Mouse (Mus musculus) heart, embryonic 13.5 days (tissue): ENCODE results near the gene Isl1. TPM values are rescaled to one million over a fixed set of nuclear protein-coding genes. Genes with fewer than 3 reads are reported as not detected.
A peak's percentile ranks its signal among the peaks of the same experiment; 100 is the strongest.

Source experiments
- ATAC-seq: fragments of 200-750 bp; cut with Nextera tagmentation; 2 replicates; pipeline ENCODE4 v1.8.0; 2017; ENCODE audit warnings: moderate TSS enrichment; ENCODE audit not compliant: insufficient number of reproducible peaks, low FRiP score, low TSS enrichment; ENCODE audit errors: extremely low read depth
- H3K27ac ChIP-seq: fragments of 300-500 bp; sonication (generic); replicated peaks from 2 replicates; pipeline ENCODE4 v1.5.1; 2015; ENCODE audit warnings: moderate library complexity, mild to moderate bottlenecking, inconsistent platforms
- H3K27me3 ChIP-seq: fragments of 300-500 bp; sonication (generic); replicated peaks from 2 replicates; pipeline ENCODE4 v1.6.1; 2015; ENCODE audit warnings: mild to moderate bottlenecking, inconsistent platforms
- H3K36me3 ChIP-seq: fragments of 300-500 bp; sonication (generic); 2 replicates; pipeline ENCODE4 v1.6.1; 2015; ENCODE audit warnings: mild to moderate bottlenecking, inconsistent platforms
- H3K4me1 ChIP-seq: fragments of 300-500 bp; sonication (generic); 2 replicates; pipeline ENCODE4 v1.6.1; 2015; ENCODE audit warnings: inconsistent platforms
- H3K4me2 ChIP-seq: fragments of 300-500 bp; sonication (generic); 2 replicates; pipeline ENCODE4 v1.6.1; 2015; ENCODE audit warnings: inconsistent platforms, mild to moderate bottlenecking, moderate library complexity
- H3K4me3 ChIP-seq: fragments of 300-500 bp; sonication (generic); 2 replicates; pipeline ENCODE4 v1.5.1; 2015; ENCODE audit warnings: moderate library complexity, mild to moderate bottlenecking, inconsistent platforms
- H3K9ac ChIP-seq: fragments of 300-500 bp; sonication (generic); 2 replicates; pipeline ENCODE4 v1.6.1; 2015; ENCODE audit warnings: inconsistent platforms, mild to moderate bottlenecking, moderate library complexity
- H3K9me3 ChIP-seq: fragments of 300-500 bp; sonication (generic); 2 replicates; pipeline ENCODE4 v1.6.1; 2016; ENCODE audit warnings: inconsistent platforms
- WGBS: fragments of 180-500 bp; shearing (Covaris S2); methylation state at CpG from one replicate; pipeline ENCODE4 v1.1.7; 2015; ENCODE audit warnings: mixed read lengths; 5-methylcytosine and 5-hydroxymethylcytosine counted together
- polyA plus RNA-seq: library from polyadenylated mRNA; unstranded; fragments of >200 nt; fragmentation: Nextera tagmentation; extraction: Ambion mirVana; gene quantifications from 2 replicates; pipeline ENCODE4 v1.2.1, GENCODE M21; 2015

The Isl1 gene
- polyA plus RNA-seq, 1 experiment from 2014 or later: 4.7 TPM

GRCm38 (mm10) chr13:116305721-116306120, 3.8 kb downstream of the Isl1 start:
- WGBS: 20% methylated on average over 2 of the region's 2 CpGs
- H3K9ac ChIP-seq: no peak overlapping the region
- H3K4me1 ChIP-seq: 0 out of 2 replicates have a peak, but pooled peaks cover 4% of the 10 kb centered on the region
- H3K27me3 ChIP-seq: peaks cover 94% of the 10 kb centered on the region
- no peaks in the 10 kb centered on the region for H3K36me3 ChIP-seq
- no peak overlapping the region for H3K27ac ChIP-seq
- no peak for ATAC-seq
- no peak overlapping the region for H3K4me3 ChIP-seq
- no peaks in the 10 kb centered on the region for H3K9me3 ChIP-seq
- H3K4me2 ChIP-seq: peak overlapping the region; percentile 52

- Histone ChIP-seq H3K27ac (no peak overlapping the region), H3K9ac (no peak overlapping the region), H3K4me1 (0 out of 2 replicates have a peak, but pooled peaks cover 4% of the 10 kb centered on the region), H3K36me3 (no peaks in the 10 kb centered on the region), H3K27me3 (peaks cover 94% of the 10 kb centered on the region), H3K9me3 (no peaks in the 10 kb centered on the region), H3K4me3 (peak overlapping the region; percentile 27), H3K4me2 (peak overlapping the region; percentile 52)
- ATAC-seq: no peak
- WGBS: 6% methylated on average over 25 of the region's 25 CpGs
These were observed 4.6 kb downstream of the Isl1 start for GRCm38 (mm10) chr13:116304713-116305470.

GRCm38 (mm10) chr13:116303766-116304165, 5.7 kb downstream of the Isl1 start:
- peaks cover 94% of the 10 kb centered on the region for H3K27me3 ChIP-seq
- H3K4me2 ChIP-seq: peak overlapping the region; percentile 37
- no peak overlapping the region for H3K4me3 ChIP-seq
- 10% methylated on average over 6 of the region's 6 CpGs for WGBS
- no peaks in the 10 kb centered on the region for H3K36me3 ChIP-seq
- ATAC-seq: no peak
- no peaks in the 10 kb centered on the region for H3K4me1 ChIP-seq
- no peaks in the 10 kb centered on the region for H3K9me3 ChIP-seq
- no peak overlapping the region for H3K9ac ChIP-seq
- H3K27ac ChIP-seq: no peak overlapping the region

- 0 out of 2 replicates have a peak overlapping the region, but pooled peaks have one; percentile 13 for H3K4me3 ChIP-seq
- H3K27ac ChIP-seq: no peak overlapping the region
- H3K4me2 ChIP-seq: peak overlapping the region; percentile 37
- H3K27me3 ChIP-seq: peaks cover 92% of the 10 kb centered on the region
- WGBS: 29% methylated on average over 15 of the region's 15 CpGs
- no peak for ATAC-seq
- H3K9ac ChIP-seq: no peak overlapping the region
- H3K4me1 ChIP-seq: no peaks in the 10 kb centered on the region; the same call in 1 of the 2 replicates
- no peaks in the 10 kb centered on the region for H3K36me3 ChIP-seq
- no peaks in the 10 kb centered on the region for H3K9me3 ChIP-seq
These were observed 6.6 kb downstream of the Isl1 start for GRCm38 (mm10) chr13:116302861-116303260.

GRCm38 (mm10) chr13:116301706-116302105, 7.8 kb downstream of the Isl1 start:
- 25% methylated on average over 3 of the region's 3 CpGs for WGBS
- Histone ChIP-seq H3K4me2 (no peak overlapping the region), H3K27me3 (peaks cover 95% of the 10 kb centered on the region), H3K27ac (no peak overlapping the region), H3K9me3 (no peaks in the 10 kb centered on the region), H3K36me3 (no peaks in the 10 kb centered on the region), H3K4me1 (peaks cover 8% of the 10 kb centered on the region), H3K9ac (no peak overlapping the region), H3K4me3 (no peak overlapping the region)
- no peak for ATAC-seq

GRCm38 (mm10) chr13:116299241-116299640, 10.2 kb downstream of the Isl1 start:
- H3K36me3 ChIP-seq: no peaks in the 10 kb centered on the region
- H3K9ac ChIP-seq: no peak overlapping the region
- H3K4me1 ChIP-seq: peaks cover 8% of the 10 kb centered on the region
- peaks cover 93% of the 10 kb centered on the region for H3K27me3 ChIP-seq
- H3K9me3 ChIP-seq: no peaks in the 10 kb centered on the region
- no peak overlapping the region for H3K4me3 ChIP-seq
- no peak for ATAC-seq
- no peak overlapping the region for H3K27ac ChIP-seq
- 36% methylated on average over 7 of the region's 7 CpGs for WGBS
- H3K4me2 ChIP-seq: no peak overlapping the region

- WGBS: 22% methylated on average over 13 of the region's 13 CpGs
- no peak for ATAC-seq
- Histone ChIP-seq H3K27me3 (peaks cover 93% of the 10 kb centered on the region), H3K36me3 (no peaks in the 10 kb centered on the region), H3K4me1 (peaks cover 14% of the 10 kb centered on the region), H3K4me3 (no peak overlapping the region), H3K27ac (no peak overlapping the region), H3K9me3 (no peaks in the 10 kb centered on the region), H3K4me2 (no peak overlapping the region), H3K9ac (no peak overlapping the region)
These were observed 10.8 kb downstream of the Isl1 start for GRCm38 (mm10) chr13:116298641-116299170.

GRCm38 (mm10) chr13:116298001-116298400, 11.5 kb downstream of the Isl1 start:
- no peak overlapping the region for H3K27ac ChIP-seq
- H3K4me3 ChIP-seq: peak overlapping the region; percentile 37
- peaks cover 16% of the 10 kb centered on the region for H3K4me1 ChIP-seq
- WGBS: 8% methylated on average over 8 of the region's 8 CpGs
- no peaks in the 10 kb centered on the region for H3K36me3 ChIP-seq
- peaks cover 93% of the 10 kb centered on the region for H3K27me3 ChIP-seq
- no peaks in the 10 kb centered on the region for H3K9me3 ChIP-seq
- peak overlapping the region; percentile 64 for H3K4me2 ChIP-seq
- ATAC-seq: no peak
- H3K9ac ChIP-seq: no peak overlapping the region

- Histone ChIP-seq H3K4me3 (peak overlapping the region; percentile 37), H3K27me3 (peaks cover 93% of the 10 kb centered on the region), H3K9ac (peak overlapping the region; percentile 28; the same call in 1 of the 2 replicates), H3K4me2 (peak overlapping the region; percentile 64), H3K4me1 (peaks cover 16% of the 10 kb centered on the region), H3K36me3 (no peaks in the 10 kb centered on the region), H3K9me3 (no peaks in the 10 kb centered on the region), H3K27ac (no peak overlapping the region)
- no peak for ATAC-seq
- under 1% methylated on average over 33 of the region's 33 CpGs for WGBS
These were observed 12.3 kb downstream of the Isl1 start for GRCm38 (mm10) chr13:116297048-116297811.

GRCm38 (mm10) chr13:116295401-116295800, 14.1 kb downstream of the Isl1 start:
- 29% methylated on average over 4 of the region's 4 CpGs for WGBS
- peaks cover 16% of the 10 kb centered on the region for H3K4me1 ChIP-seq
- no peaks in the 10 kb centered on the region for H3K36me3 ChIP-seq
- H3K27ac ChIP-seq: no peak overlapping the region
- peaks cover 78% of the 10 kb centered on the region for H3K27me3 ChIP-seq
- H3K9me3 ChIP-seq: no peaks in the 10 kb centered on the region
- H3K4me3 ChIP-seq: no peak overlapping the region
- no peak overlapping the region for H3K9ac ChIP-seq
- no peak overlapping the region for H3K4me2 ChIP-seq
- ATAC-seq: no peak

- Histone ChIP-seq H3K9ac (no peak overlapping the region), H3K9me3 (no peaks in the 10 kb centered on the region), H3K4me2 (peak overlapping the region; percentile 68; the same call in 1 of the 2 replicates), H3K27me3 (peaks cover 74% of the 10 kb centered on the region), H3K4me3 (no peak overlapping the region), H3K4me1 (peaks cover 16% of the 10 kb centered on the region), H3K27ac (no peak overlapping the region), H3K36me3 (no peaks in the 10 kb centered on the region)
- WGBS: 4% methylated on average over 6 of the region's 6 CpGs
- no peak for ATAC-seq
These were observed 14.8 kb downstream of the Isl1 start for GRCm38 (mm10) chr13:116294734-116295133.
